Mouse (Mus musculus): ENCODE measurements at regions not wholly inside any gene's neighbourhood (a gene's known extent, or its start where the extent isn't known, plus 50 kb on each side); places are given as distances from the start of the nearest gene placed in this dataset.
A peak's percentile ranks its signal among the peaks of the same experiment; 100 is the strongest.

DNA sequence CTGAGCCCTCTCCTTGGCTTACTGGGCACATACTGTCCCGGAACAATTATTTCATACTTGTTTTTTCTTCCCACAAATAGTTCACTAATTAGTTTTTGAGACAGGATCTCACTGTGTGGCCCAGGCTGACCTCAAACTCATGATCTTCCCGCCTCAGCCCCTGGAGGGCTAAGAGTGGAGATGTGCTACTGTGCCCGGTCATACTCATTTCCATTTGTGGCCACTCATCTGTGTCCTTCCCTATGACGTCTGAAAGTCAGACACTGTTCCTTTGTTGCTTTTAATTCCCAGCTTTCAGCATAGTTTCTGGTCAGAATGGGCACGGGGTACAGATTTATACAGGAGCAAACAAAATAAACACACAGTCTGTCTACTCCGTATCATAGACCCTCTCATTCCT, 242.7 kb upstream of the Kif2a start:
- no peak for DNase-seq (ENCODE audit: low spot score)

DNA sequence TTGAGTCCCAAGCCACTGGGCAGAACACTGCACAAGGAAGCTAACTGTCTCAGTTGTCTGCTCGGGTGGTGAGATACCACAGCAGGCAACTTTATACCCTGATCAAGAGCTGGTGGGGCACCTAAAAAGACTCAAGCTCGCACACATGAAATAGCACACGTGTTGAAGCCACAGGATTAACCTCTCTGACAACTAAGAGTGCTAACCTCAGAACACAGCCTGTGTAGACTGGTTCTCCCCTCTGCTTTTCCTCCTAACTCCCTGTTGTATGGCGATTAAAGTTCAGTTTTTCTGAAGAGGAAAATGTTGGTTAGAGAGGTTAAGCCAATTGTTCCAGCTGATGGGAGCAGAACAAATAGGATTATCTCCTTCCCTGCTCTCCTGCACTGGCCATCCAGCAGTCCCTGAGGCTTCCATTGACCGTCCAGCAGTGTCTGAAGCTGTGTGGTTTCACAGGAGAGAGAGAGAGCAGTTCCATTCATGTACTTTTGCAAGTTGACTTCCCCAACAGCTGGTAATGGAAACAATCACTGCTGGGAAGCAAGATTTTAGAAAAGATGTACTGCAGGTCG, 239.6 kb upstream of the Kif2a start:
- no peak for DNase-seq (ENCODE audit: low spot score)

DNA sequence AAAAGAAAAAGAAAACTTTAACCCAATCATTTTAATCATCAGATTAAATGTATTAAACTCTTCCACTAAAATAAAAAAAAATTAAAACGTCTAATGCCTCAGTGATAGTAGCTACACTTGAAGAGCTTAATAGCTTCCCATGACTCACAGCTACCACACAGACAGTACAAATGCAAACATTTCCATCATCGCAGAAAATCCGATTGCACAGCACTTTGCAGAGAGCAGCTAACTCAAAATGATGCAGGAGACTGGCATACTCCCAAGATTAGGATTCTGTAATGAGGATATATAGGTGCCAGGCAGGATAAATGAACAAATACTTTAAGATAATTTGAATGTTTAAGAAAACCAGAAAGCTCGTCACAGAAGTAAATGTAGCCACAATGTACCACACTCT, 238.3 kb upstream of the Kif2a start:
- no peak for DNase-seq (ENCODE audit: low spot score)

DNA sequence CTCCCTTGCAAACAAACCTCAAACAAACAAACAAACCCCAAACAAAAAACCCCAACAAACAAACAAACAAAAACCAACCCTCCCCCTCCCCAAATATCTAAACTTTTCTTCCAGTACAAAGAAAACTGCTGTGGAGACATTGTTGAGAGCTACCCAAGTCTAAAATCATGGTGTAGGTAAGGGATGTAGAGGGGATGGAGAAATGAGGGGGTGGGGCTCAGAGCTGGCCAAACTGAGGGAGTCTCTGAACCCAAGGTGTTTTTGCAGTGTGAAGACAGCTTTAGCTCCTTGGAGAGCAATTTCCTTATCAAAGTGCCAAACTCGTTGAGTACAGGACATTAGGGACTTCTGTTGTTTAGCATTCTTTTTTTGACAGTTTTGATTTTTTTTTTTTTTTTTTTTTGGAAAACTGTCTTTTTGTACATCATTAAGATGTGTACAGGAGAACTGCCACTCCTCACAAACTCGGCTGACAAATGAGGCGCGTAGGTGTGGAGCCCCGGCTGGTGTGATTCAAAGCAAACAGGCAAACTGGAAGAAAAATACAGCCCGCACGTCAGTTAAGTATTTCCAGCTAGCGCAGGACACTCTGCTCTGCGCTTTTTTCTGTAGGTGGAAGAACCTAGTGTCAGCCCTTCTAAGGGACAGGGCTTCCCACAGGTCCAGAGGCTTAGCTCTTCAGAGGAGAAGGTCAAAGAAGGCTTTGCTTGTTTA, 226.0 kb upstream of the Kif2a start:
- no peak for DNase-seq (ENCODE audit: low spot score)

DNA sequence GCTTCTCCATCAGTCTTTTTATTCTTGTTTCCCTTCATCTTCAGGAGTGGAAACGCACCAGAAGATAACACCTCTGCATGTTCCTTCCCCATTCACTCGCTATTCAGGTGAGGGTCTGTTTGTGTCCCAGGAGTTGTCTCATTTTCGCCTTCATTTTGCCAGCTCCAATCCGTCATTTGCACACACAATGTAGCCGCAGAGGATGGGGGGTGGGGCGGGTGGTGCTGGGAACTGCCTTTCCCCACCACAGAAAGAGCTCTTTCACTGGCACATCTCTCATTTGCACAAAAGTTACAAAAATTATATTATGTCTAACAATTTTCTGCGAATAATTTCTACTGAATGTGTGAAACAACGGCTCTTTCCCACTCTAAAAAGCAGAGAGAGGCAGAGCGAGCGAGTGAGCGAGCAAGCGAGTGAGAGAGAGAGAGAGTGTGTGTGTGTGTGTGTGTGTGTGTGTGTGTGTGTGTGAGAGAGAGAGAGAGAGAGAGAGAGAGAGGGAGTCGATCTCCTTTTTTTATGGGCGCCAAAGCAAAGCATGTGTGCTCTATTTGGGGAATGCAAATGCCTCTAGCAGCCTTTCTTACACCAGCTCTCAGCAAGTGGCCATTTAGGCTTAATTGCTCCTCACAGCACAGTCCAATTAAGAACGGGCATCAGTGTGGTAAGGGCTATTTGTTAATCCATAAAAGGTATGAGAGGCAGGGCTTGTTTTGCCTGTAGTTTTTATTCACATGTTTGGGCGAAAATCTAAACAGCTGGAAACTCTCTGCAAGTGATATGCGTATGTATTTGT, 225.2 kb upstream of the Kif2a start:
- peak; percentile 6 for DNase-seq (ENCODE audit: low spot score)

DNA sequence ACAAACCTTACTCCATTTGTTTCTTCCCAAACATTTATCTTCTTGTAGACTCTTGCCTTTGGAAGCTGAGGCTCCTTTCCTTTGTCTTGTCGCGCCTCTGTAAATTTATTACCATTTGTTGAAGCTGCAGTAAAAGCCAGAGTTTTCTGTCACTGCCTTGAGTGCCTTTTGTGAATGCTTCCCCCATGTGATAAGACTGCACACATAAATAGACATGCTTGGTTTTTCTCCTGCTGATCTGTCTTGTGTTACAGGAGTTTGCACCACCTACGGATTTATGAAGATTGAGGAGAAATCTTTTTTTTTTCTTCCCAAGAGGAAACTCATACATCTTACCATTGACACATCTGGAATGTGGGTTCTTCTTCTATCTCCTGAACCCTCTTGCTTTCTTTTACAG, 222.2 kb upstream of the Kif2a start:
- no peak for DNase-seq (ENCODE audit: low spot score)

DNA sequence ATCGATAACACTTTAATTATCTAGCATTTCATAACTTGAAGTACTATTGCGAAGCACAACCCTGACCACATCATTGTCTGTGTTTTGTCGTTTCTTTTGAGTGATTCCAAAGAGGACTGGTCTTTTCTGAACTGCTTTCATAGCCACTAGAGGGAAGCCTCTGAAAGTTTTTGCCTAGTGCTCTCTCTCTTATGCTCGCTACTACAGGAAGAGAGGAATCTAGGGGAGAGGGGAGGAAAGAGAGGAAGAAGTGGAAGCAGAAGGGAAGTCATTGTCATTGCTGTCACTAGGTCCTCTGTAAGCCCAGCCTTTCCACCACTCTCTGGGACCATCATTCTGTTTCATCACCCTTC, 217.1 kb upstream of the Kif2a start:
- no peak for DNase-seq (ENCODE audit: low spot score)

DNA sequence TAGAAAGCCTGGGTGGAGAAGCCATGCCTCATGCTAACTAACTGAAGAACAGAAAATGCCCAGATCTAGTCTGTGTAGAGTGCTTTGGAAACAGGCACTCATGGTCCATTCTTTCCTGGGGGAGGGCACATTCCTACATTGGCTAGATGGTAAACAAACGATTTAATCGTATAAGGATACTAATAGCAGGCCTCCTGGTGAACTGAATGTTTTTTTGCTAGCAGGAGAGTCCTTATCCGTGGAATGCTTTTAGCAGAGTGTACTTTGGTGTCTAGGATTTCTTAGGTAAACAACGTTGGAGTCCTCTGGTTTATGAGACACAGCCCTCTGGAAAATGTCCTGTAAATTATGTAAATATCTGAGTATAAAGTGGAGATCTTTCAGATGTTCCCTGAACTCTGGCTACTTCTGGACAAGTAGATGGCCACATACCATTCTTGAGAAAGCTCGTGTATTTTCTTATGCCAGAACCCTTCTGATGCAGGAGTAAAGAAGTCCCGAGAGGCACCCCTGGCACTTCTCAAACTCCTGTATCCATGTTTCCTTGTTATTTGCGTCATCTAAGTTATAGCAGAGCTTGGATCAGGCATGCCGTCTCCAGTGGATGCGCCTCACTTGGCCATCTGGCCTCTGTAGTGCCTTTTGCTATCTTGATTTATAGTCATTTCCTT, 216.6 kb upstream of the Kif2a start:
- DNase-seq (ENCODE audit: low spot score), result no peak

GRCm38 (mm10) chr13:107219456-107219855, 197.5 kb upstream of the Kif2a start:
- no peak for DNase-seq (ENCODE audit: low spot score)

DNA sequence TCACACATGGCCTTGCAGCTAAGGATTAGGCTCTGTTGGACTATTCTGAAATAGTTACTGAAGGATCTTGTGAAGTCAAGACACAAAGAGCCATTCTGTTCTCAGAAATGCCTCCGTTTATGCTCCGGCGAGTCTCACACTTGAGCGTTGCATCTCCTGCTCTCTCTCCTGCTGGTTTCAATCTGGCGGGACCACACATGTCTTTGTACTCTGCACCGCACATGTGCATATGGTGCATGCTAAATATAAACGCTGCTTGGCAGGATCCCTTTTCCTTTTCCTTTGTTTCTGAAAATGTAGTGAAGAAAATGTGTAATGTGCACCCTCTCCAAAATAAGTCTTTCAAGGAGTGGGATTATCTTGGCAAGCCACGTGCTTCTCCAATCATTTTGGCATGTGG, 196.4 kb upstream of the Kif2a start:
- peak; percentile 69 for DNase-seq (ENCODE audit: low spot score)

DNA sequence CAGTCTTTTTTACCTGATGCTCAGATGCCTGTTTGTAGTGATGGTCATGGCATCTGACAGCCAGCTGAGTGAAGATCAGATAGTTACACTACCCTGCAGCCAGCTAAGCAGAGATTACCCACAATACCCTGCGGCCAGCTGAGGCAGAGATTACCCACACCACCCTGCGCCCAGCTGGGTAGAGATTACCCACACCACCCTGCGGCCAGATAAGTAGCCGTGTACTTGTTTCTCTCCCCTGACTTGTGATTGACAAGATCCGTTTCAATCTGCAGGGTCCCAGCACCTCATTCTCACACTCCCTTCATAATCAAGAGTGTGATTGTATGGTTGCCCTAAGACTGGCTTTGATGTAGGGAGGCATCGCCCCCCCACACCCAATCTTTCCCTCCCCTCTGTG, 195.9 kb upstream of the Kif2a start:
- DNase-seq (ENCODE audit: low spot score), result no peak

DNA sequence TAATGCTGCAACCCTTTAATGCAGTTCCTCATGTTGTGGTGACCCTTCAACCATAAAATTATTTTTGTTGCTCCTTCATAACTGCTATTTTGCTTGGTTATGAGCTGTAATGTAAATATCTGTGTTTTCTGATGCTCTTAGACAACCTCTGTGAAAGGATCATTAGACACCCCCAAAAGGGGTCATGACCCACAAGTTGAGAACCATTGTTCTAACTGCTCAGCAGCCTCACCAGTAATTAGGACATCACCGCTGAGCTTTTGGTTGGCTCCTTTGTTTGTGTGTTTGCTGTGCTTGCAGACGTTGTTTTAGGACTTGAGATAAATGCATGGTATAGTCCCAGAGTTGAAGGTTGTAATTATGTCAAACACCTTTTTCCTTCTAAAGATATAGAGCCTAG, 191.4 kb upstream of the Kif2a start:
- no peak for DNase-seq (ENCODE audit: low spot score)

DNA sequence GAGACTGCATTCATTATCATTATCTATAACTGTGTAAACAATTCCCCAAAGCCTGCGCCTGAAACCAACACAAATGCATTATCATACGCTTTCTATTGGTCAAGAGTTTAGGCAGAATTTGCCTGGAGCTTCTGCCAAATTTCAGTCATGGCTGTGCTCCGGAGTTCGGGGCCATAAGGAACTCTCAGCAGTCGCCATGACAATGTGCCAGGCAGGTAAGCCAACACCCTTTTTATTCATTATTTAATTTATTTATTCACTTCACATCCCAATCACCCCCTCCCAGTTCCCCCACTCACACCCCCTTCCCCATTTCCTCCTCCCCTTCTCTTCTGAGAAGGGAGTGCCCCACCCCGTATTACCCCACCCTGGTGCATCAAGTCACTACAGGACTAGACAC, 188.8 kb upstream of the Kif2a start:
- DNase-seq (ENCODE audit: low spot score), result no peak

DNA sequence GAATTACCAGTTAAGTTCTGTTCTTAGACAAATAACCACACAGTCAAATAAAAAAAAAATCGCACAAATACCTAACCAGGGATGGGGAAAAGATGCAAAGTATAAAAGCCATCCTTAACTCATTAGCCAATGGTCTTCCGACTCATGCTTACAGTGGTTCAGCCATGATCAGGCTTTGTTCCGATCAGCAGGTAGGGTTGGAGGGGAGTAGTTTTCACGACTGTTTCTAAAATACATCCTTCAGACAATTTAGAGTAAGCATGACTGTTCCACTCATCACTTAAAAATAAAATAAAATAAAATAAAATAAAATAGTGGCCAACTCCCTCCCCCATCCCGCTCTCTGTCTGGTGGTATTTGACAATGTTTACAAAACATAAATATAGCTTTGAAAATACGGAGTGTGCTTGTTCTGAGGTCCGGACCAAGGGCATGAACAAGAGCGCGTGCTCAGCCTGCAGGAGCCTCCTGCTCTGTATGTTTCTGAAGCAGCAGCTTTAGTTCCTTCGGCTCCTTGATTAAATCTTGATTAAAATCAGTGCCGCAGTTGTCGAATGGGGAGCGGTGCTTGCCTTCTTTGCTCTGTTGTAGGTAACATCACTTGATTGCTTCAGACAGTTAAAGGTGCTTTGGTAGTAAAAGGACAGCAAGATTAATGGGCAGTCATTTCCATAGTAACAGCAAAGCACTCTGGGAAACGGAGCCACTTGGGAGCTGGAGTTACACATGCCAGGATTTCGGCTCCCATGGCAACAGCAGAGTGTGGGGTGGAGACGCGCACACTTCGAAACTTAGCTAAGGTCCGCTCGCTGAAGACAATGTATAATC, 185.6 kb upstream of the Kif2a start:
- peak; percentile 71 for DNase-seq (ENCODE audit: low spot score)

GRCm38 (mm10) chr13:107199875-107200274, 177.9 kb upstream of the Kif2a start:
- DNase-seq (ENCODE audit: low spot score), result no peak

DNA sequence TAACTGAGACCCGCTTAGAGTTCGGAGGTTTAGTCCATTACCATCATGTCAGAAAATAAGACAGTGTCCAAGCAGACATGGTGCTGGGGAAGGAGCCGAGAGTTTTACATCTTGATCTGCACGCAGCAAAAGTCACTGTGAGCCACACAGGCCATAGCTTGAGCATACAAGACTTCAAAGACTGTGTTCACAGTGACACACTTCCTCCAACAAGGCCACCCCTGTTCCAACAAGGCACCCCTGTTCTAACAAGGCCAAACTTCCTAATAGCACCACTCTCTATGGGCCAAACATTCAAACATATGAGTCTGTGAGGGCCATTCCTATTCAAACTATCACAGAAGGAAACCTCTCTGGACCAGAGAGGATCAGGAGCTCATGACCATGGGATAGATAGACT, 171.5 kb upstream of the Kif2a start:
- DNase-seq (ENCODE audit: low spot score), result no peak

DNA sequence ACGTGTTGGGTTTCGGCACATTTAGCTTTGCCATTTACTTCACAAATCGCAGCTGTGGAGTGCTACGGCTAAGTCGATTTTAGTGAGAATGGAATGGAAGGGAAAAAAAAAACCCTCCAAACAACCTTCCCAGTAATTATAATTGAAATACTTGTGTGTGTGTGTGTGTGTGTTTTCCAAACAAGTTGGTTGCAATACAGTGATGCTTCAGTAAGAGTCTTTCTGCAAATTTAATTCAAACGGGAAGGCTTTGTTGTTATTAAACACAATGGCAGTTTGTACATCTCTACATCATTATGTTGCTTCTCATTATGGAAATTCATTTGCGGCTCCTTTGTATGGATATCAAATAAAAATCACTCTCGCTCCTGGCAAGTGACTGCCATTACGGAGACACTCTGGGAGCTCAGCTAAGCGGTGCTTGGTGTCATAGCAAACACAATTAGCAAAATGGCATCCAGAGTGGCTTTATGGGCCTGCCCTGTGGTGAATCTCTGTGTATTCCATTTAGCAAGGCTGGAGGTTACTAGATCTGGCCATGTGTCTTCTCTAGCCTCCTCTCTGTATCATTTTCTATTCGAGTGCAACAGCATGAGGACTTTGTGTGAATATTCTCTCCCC, 165.4 kb upstream of the Kif2a start:
- no peak for DNase-seq (ENCODE audit: low spot score)

DNA sequence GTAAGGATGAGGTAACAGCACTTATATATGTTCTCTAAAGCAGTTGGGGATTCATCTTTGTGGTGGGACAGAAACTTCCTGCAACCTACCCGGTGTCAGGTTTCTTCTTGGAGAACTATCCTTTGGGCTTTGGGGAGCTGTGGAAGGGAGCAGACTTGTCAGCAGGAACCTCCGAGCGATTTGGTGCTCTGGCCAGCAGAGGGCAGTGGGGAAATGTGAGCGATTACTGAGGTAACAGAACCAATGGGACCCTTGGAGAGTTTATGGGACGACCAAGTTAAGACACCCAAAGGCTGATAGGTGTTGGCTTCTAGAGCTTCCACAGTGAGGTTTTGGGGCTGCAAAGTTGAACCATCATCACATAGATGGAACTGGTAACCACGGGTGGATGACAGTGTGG, 160.6 kb upstream of the Kif2a start:
- peak; percentile 72 for DNase-seq (ENCODE audit: low spot score)

- no peak for DNase-seq (ENCODE audit: low spot score)
Measured at GRCm38 (mm10) chr13:107179551-107179950, 157.6 kb upstream of the Kif2a start.

GRCm38 (mm10) chr13:107177595-107177994, 155.7 kb upstream of the Kif2a start:
- DNase-seq (ENCODE audit: low spot score), result no peak

DNA sequence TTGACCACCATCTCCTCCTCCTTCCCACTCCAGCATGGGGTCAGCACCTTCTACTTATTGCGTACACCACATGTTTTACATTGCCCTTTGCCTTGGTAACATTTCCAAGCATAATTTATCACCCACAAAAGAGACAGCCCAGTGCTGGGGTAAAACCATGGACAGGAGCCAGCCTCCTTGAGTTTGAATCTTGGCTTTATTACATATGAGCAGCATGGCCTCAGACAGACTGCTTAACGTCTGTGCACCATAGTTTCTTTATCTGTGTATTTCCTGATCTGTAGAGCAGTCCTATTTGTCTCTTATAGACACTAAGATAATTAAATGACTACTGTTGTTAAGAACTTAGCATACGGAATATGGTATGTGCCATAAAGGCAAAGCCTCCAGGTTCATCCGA, 154.0 kb upstream of the Kif2a start:
- DNase-seq (ENCODE audit: low spot score), result no peak
